Mouse (Mus musculus) kidney, postnatal 36 days (tissue): ENCODE data around the gene Wscd2.

Source experiments
- DNase-seq, 2 experiments: peaks; one replicate each; pipeline ENCODE4 v3.0.0; 2021 to 2022; ENCODE audit warnings: mixed read lengths in 2 of 2

Gene Wscd2

GRCm38 (mm10) chr5:113490033-113490432 lies at the start of gene Wscd2:
Gene Wscd2, plus strand, starts transcription at chr5:113490333.
- no peak for DNase-seq

- DNase-seq: no peak
Observed at GRCm38 (mm10) chr5:113442180-113442579, 48.0 kb upstream of the Wscd2 start.

- no peak for DNase-seq
Observed at GRCm38 (mm10) chr5:113448023-113448734, 42.0 kb upstream of the Wscd2 start.

- no peak for DNase-seq
Observed at GRCm38 (mm10) chr5:113449336-113449735, 40.8 kb upstream of the Wscd2 start.

- no peak for DNase-seq
Observed at GRCm38 (mm10) chr5:113452691-113453090, 37.4 kb upstream of the Wscd2 start.

- no peak for DNase-seq
Observed at GRCm38 (mm10) chr5:113453356-113453755, 36.8 kb upstream of the Wscd2 start.

GRCm38 (mm10) chr5:113456020-113456419 lies 34.1 kb upstream of the Wscd2 start:
- DNase-seq: no peak

- DNase-seq: no peak
Observed at GRCm38 (mm10) chr5:113456756-113457155, 33.4 kb upstream of the Wscd2 start.

- DNase-seq: no peak
Observed at GRCm38 (mm10) chr5:113457260-113457659, 32.9 kb upstream of the Wscd2 start.

- DNase-seq: no peak
Observed at GRCm38 (mm10) chr5:113459942-113460341, 30.2 kb upstream of the Wscd2 start.

GRCm38 (mm10) chr5:113461582-113461981 lies 28.6 kb upstream of the Wscd2 start:
- DNase-seq: no peak

- no peak for DNase-seq
Observed at GRCm38 (mm10) chr5:113461998-113462625, 28.0 kb upstream of the Wscd2 start.

GRCm38 (mm10) chr5:113464731-113465130 lies 25.4 kb upstream of the Wscd2 start:
- peak; percentile 76 to 86 for DNase-seq

GRCm38 (mm10) chr5:113466536-113466935 lies 23.6 kb upstream of the Wscd2 start:
- DNase-seq: no peak

- no peak for DNase-seq
Observed at GRCm38 (mm10) chr5:113467072-113467471, 23.1 kb upstream of the Wscd2 start.

GRCm38 (mm10) chr5:113467765-113468164 lies 22.4 kb upstream of the Wscd2 start:
- DNase-seq: no peak

- no peak for DNase-seq
Observed at GRCm38 (mm10) chr5:113468625-113469024, 21.5 kb upstream of the Wscd2 start.

GRCm38 (mm10) chr5:113469231-113469630 lies 20.9 kb upstream of the Wscd2 start:
- DNase-seq: peak in 1 of 2 experiments; percentile 14

GRCm38 (mm10) chr5:113469826-113470225 lies 20.3 kb upstream of the Wscd2 start:
- no peak for DNase-seq

GRCm38 (mm10) chr5:113471417-113471816 lies 18.7 kb upstream of the Wscd2 start:
- peak; percentile 62 to 90 for DNase-seq

GRCm38 (mm10) chr5:113472339-113472738 lies 17.8 kb upstream of the Wscd2 start:
- DNase-seq: no peak

GRCm38 (mm10) chr5:113476816-113477215 lies 13.3 kb upstream of the Wscd2 start:
- DNase-seq: no peak

- DNase-seq: no peak
Observed at GRCm38 (mm10) chr5:113479075-113479474, 11.1 kb upstream of the Wscd2 start.

GRCm38 (mm10) chr5:113480451-113480850 lies 9.7 kb upstream of the Wscd2 start:
- no peak for DNase-seq
